Mouse (Mus musculus): ENCODE measurements at regions not wholly inside any gene's neighbourhood (a gene's known extent, or its start where the extent isn't known, plus 50 kb on each side); places are given as distances from the start of the nearest gene placed in this dataset.

DNA sequence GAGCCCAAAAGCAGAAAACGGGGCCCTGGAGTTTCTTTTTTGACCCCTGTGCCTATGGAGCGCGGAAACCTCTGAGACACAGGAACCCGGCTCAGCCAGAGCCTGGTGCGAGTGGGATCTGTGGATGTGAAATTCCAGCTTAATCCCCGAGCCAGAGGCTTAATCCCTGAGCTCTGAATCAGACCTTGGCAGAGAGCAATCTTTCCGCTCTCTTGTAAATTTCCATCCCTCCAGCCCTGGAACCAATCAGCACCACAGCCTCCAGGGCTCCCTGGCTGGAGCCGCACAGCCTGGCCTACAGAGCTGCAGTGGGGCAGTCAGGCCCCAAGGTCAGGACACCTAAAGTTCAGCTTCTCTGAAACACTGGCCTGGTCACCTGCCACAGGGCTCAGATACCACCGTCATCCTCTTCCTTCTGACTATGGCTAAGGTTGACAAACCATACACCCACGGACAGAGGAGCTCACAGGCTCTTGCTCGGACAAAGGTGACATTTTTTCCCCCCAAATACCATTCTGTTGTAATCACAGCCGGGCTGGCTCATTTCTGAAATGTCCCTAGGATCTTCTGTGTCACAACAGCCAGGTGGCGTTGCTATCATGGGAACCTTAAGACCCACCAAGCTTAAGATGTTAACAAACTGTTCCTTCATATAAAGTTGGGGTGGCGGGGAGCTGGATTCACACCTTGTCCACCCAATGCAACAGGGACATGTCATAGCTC lies 184.2 kb upstream of the Dapk1 start:
- no peaks in the 10 kb centered on the region for H3K4me1 ChIP-seq (replicated peaks; ENCODE audit: control insufficient read depth, insufficient read depth, low read length)
- no peaks in the 10 kb centered on the region for H3K9me3 ChIP-seq (ENCODE audit: control insufficient read depth, low read length)
- no peak overlapping the region for H3K4me2 ChIP-seq (ENCODE audit: low read length)
- H3K36me3 ChIP-seq (ENCODE audit: control insufficient read depth, insufficient read depth): no peaks in the 10 kb centered on the region
- H3K4me3 ChIP-seq (replicated peaks; ENCODE audit: low read length): no peak overlapping the region
- no peak overlapping the region for H3K9ac ChIP-seq (replicated peaks; ENCODE audit: low read depth, low read length)
- no peak overlapping the region for H3K27ac ChIP-seq (ENCODE audit: low read length)
- WGBS: 82% methylated on average over 14 of the region's 14 CpGs
- no peak for ATAC-seq
- H3K27me3 ChIP-seq (replicated peaks; ENCODE audit: control insufficient read depth, insufficient read depth, low read length): no peaks in the 10 kb centered on the region

DNA sequence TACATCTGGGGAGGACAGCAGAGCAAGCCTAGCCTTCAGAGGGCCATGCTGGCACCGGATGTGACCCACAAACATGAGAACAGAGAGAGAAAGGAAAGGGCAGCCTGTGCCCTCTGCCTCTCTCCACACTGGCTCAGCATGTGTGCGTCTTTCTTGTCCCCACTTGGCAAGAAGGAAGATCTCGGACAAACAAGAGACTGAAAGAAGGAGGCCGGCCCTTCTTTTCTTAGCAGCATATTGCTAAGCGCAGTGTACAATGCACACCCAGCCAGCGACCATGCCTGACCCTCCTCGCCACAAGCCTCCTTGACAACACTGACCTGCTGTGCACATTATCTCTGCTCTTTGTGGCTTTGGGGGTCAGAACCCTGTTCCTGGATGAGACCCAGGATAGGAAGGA lies 181.4 kb upstream of the Dapk1 start:
- WGBS: 8% methylated on average over 7 of the region's 7 CpGs
- Histone ChIP-seq H3K9me3 (ENCODE audit: control insufficient read depth, low read length) (no peaks in the 10 kb centered on the region), H3K9ac (replicated peaks; ENCODE audit: low read depth, low read length) (no peak overlapping the region), H3K27me3 (replicated peaks; ENCODE audit: control insufficient read depth, insufficient read depth, low read length) (no peaks in the 10 kb centered on the region), H3K4me2 (ENCODE audit: low read length) (no peak overlapping the region), H3K4me3 (replicated peaks; ENCODE audit: low read length) (no peak overlapping the region), H3K27ac (ENCODE audit: low read length) (no peak overlapping the region), H3K36me3 (ENCODE audit: control insufficient read depth, insufficient read depth) (no peaks in the 10 kb centered on the region), H3K4me1 (replicated peaks; ENCODE audit: control insufficient read depth, insufficient read depth, low read length) (no peaks in the 10 kb centered on the region)
- ATAC-seq: no peak

DNA sequence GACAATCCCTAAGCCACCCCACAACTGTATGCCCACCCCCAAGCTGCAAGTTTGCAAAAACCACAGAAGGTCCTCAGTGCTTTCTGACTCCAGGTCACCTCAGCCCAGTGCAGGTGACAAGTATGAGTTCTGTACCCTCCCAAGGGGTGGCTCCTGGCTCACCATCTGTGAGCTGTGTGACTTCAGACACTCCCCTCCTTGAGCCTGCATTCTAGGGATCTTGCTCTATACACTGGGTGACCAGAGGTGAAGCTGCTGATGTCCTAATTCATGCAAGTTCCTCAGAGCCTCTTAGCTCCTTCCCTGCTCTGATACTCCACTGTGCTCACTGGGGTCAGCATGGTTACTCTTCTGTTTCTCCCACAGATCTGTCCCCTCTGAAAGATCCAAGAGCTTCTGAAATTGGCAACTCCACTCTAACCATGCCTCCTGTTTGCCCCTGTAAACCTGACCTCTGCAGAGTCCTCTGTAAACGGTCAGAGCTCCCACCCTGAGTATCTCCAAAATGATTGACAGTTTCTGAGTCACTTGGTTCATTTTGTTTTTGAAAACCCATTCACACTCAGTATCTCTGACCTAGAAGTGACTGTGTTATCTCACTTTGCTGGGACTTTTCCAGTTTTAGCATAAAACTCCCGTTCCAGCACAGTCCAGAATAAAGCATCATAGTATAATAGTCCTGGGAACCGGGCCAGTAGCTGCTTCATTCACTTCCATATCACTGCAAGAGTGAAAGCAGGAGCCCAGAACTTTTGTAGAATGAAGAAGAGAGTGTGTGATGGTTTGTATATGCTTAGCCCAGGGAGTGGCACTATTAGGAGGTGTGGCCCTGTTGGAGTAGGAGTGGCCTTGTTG lies 180.7 kb upstream of the Dapk1 start:
- H3K4me2 ChIP-seq (ENCODE audit: low read length): no peak overlapping the region
- H3K4me3 ChIP-seq (replicated peaks; ENCODE audit: low read length): no peak overlapping the region
- no peaks in the 10 kb centered on the region for H3K36me3 ChIP-seq (ENCODE audit: control insufficient read depth, insufficient read depth)
- H3K4me1 ChIP-seq (replicated peaks; ENCODE audit: control insufficient read depth, insufficient read depth, low read length): no peaks in the 10 kb centered on the region
- no peak for ATAC-seq
- no peak overlapping the region for H3K27ac ChIP-seq (ENCODE audit: low read length)
- no peak overlapping the region for H3K9ac ChIP-seq (replicated peaks; ENCODE audit: low read depth, low read length)
- WGBS: 41% methylated on average over 3 of the region's 3 CpGs
- no peaks in the 10 kb centered on the region for H3K27me3 ChIP-seq (replicated peaks; ENCODE audit: control insufficient read depth, insufficient read depth, low read length)
- H3K9me3 ChIP-seq (ENCODE audit: control insufficient read depth, low read length): no peaks in the 10 kb centered on the region

DNA sequence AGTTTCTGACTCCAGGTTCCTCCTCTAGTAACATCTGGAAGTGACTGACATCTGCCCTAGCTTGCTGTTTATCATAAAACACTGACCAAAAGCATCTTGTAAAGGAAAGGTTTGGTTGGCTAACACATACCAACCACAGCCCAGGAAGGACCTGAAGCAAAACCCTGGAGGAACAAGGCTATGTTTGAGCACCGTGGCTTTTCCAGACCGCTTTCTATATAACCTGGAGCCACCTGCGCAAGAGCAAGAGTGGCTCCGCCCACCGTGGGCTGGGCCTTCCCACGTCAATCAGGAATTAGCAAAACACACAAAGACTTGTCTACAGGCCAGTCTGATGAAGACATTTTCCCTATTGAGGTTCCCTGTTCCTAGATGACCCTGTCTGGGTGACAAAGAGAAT lies 177.5 kb upstream of the Dapk1 start:
- no peak overlapping the region for H3K4me3 ChIP-seq (replicated peaks; ENCODE audit: low read length)

DNA sequence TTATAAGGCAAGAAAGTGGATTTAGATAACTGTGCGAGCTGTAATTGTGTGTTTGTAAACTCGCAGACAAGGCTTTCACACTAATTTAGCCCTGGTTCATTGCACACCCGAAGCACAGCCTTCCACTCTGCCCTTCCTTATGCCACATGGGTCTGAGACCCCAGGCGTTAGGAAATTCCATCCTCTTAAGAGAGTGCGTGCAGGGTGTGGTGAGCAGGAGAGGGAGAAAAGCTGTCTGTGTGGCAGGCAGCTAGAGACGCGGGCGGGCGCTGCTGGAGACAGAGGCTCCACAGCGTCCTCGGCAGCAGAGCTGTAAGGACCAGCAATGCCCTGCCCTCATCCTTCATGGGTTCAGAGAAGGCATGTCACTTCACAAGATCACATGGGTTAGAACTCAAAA lies 176.6 kb upstream of the Dapk1 start:
- Histone ChIP-seq H3K27me3 (replicated peaks; ENCODE audit: control insufficient read depth, insufficient read depth, low read length) (no peaks in the 10 kb centered on the region), H3K4me3 (replicated peaks; ENCODE audit: low read length) (no peak overlapping the region), H3K9ac (replicated peaks; ENCODE audit: low read depth, low read length) (no peak overlapping the region), H3K27ac (ENCODE audit: low read length) (no peak overlapping the region), H3K9me3 (ENCODE audit: control insufficient read depth, low read length) (no peaks in the 10 kb centered on the region), H3K36me3 (ENCODE audit: control insufficient read depth, insufficient read depth) (no peaks in the 10 kb centered on the region), H3K4me2 (ENCODE audit: low read length) (no peak overlapping the region), H3K4me1 (replicated peaks; ENCODE audit: control insufficient read depth, insufficient read depth, low read length) (0 out of 2 replicates have a peak, but pooled peaks cover 2% of the 10 kb centered on the region)
- no peak for ATAC-seq
- 58% methylated on average over 11 of the region's 11 CpGs for WGBS

More for the DNA sequence above, 177.5 kb upstream of the Dapk1 start:
- 69% methylated on average over 6 of the region's 6 CpGs for WGBS
- Histone ChIP-seq H3K27ac (ENCODE audit: low read length) (no peak overlapping the region), H3K27me3 (replicated peaks; ENCODE audit: control insufficient read depth, insufficient read depth, low read length) (no peaks in the 10 kb centered on the region), H3K9me3 (ENCODE audit: control insufficient read depth, low read length) (no peaks in the 10 kb centered on the region), H3K9ac (replicated peaks; ENCODE audit: low read depth, low read length) (no peak overlapping the region), H3K36me3 (ENCODE audit: control insufficient read depth, insufficient read depth) (no peaks in the 10 kb centered on the region), H3K4me2 (ENCODE audit: low read length) (no peak overlapping the region), H3K4me1 (replicated peaks; ENCODE audit: control insufficient read depth, insufficient read depth, low read length) (0 out of 2 replicates have a peak, but pooled peaks cover 2% of the 10 kb centered on the region)
- no peak for ATAC-seq

DNA sequence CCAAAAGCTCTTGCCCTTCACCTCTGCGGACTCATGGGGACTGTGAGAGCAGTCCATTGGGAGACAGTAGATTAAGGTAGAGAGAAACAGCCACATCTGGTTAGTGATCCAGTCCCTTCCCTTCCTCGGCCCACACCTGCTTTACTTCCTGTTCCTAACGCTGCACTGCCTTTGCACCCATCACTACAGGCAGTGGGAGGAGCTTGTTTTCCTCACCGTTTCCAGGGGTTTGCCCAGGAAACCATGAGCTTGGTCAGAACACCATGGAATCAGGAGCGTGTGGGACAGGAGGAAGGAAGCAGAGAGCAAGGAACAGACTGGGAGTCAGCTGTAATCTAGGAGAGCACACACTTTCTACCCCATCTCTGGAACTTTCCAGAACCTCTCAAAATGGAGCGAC lies 176.2 kb upstream of the Dapk1 start:
- no peak overlapping the region for H3K4me2 ChIP-seq (ENCODE audit: low read length)
- WGBS: 85% methylated on average over 6 of the region's 6 CpGs
- H3K4me1 ChIP-seq (replicated peaks; ENCODE audit: control insufficient read depth, insufficient read depth, low read length): 0 out of 2 replicates have a peak, but pooled peaks cover 2% of the 10 kb centered on the region
- H3K27me3 ChIP-seq (replicated peaks; ENCODE audit: control insufficient read depth, insufficient read depth, low read length): no peaks in the 10 kb centered on the region
- no peaks in the 10 kb centered on the region for H3K9me3 ChIP-seq (ENCODE audit: control insufficient read depth, low read length)
- H3K36me3 ChIP-seq (ENCODE audit: control insufficient read depth, insufficient read depth): no peaks in the 10 kb centered on the region
- H3K9ac ChIP-seq (replicated peaks; ENCODE audit: low read depth, low read length): no peak overlapping the region
- no peak overlapping the region for H3K27ac ChIP-seq (ENCODE audit: low read length)
- no peak for ATAC-seq
- H3K4me3 ChIP-seq (replicated peaks; ENCODE audit: low read length): no peak overlapping the region

DNA sequence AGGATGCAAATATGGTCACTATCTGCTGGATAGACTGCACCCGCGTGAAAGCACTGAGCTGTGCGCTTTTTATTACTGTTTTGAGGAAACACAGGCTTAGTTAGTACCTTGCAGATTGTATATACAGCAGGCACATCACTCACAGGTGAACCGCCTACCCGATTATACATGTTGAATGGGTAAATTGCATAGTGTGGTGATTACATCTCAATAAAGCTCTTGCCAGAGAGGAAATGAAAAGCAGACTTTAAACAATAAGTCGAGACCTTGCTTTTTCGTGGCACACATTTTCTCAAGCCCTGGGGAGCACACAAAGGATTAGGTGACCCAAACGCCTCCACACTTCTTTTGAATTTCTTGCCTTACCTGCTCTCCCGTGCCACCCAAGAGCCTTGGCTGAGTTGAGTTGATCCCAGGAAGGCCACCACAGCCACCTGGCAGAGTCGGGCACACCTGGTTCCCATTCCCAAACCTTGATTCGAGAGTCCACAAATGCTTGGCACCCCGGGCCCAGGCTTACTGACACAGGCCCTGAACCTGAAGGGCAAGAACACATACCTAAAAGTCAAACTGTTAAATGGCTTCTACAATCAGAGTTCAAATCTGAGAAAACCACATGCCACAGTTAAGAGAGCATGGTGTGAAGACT lies 175.4 kb upstream of the Dapk1 start:
- Histone ChIP-seq H3K9ac (replicated peaks; ENCODE audit: low read depth, low read length) (no peak overlapping the region), H3K27me3 (replicated peaks; ENCODE audit: control insufficient read depth, insufficient read depth, low read length) (no peaks in the 10 kb centered on the region), H3K4me1 (replicated peaks; ENCODE audit: control insufficient read depth, insufficient read depth, low read length) (0 out of 2 replicates have a peak, but pooled peaks cover 2% of the 10 kb centered on the region), H3K4me2 (ENCODE audit: low read length) (no peak overlapping the region), H3K36me3 (ENCODE audit: control insufficient read depth, insufficient read depth) (no peaks in the 10 kb centered on the region), H3K9me3 (ENCODE audit: control insufficient read depth, low read length) (no peaks in the 10 kb centered on the region), H3K27ac (ENCODE audit: low read length) (no peak overlapping the region), H3K4me3 (replicated peaks; ENCODE audit: low read length) (no peak overlapping the region)
- no peak for ATAC-seq
- WGBS: 91% methylated on average over 12 of the region's 12 CpGs

DNA sequence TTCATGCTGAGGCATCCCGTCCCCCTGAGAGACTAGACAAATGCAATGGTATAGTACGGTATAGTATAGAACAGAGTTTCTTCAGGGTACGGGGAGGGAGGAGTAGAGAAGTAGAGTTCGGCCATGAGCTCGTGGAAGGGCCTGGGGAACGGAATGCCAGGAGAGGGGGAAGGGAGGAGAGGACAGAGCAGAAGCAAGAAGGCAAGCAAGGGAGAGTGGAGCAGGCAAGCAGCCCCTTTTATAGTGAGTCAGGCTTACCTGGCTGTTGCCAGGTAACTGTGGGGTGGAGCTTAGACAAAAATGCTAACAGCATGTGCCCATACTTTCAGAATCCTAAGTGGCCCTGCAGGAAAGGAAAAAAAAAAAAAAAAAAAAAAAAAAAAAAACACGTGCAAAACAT lies 174.7 kb upstream of the Dapk1 start:
- WGBS: 54% methylated on average over 7 of the region's 7 CpGs
- Histone ChIP-seq H3K36me3 (ENCODE audit: control insufficient read depth, insufficient read depth) (no peaks in the 10 kb centered on the region), H3K4me3 (replicated peaks; ENCODE audit: low read length) (no peak overlapping the region), H3K4me2 (ENCODE audit: low read length) (no peak overlapping the region), H3K9me3 (ENCODE audit: control insufficient read depth, low read length) (no peaks in the 10 kb centered on the region), H3K27me3 (replicated peaks; ENCODE audit: control insufficient read depth, insufficient read depth, low read length) (no peaks in the 10 kb centered on the region), H3K9ac (replicated peaks; ENCODE audit: low read depth, low read length) (no peak overlapping the region), H3K27ac (ENCODE audit: low read length) (no peak overlapping the region), H3K4me1 (replicated peaks; ENCODE audit: control insufficient read depth, insufficient read depth, low read length) (0 out of 2 replicates have a peak, but pooled peaks cover 2% of the 10 kb centered on the region)
- ATAC-seq: no peak

DNA sequence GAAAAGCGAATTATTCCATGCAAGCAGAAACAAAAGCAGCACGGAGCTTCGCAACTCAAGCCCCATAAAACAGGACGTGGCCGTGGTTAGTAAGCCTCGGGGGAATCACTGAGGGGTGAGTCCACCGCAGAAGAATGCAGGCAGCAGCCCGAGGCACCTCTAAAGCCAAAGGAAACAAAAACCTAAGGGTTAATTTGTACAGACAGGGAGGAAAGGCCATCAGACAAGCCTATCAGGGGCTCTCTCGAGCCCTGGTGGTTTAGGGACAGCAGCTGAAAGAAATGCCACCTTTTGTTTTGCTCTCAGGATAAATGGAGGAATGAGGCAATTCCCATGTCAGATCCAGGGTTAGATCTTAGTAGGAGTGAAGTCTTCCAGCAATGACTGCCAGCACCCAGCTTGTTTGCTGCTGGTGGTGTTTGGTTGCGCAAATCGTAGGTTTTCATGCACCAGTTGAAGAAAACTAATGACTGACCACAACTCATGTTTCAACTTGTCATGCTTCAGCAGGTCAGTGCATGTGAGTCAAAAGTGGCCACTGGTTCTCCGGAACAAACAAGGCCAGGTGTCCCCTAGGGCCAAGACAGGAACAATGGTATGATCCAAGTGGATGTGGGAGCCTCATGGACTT lies 173.9 kb upstream of the Dapk1 start:
- ATAC-seq: no peak
- H3K27me3 ChIP-seq (replicated peaks; ENCODE audit: control insufficient read depth, insufficient read depth, low read length): no peaks in the 10 kb centered on the region
- no peaks in the 10 kb centered on the region for H3K36me3 ChIP-seq (ENCODE audit: control insufficient read depth, insufficient read depth)
- no peak overlapping the region for H3K27ac ChIP-seq (ENCODE audit: low read length)
- no peak overlapping the region for H3K9ac ChIP-seq (replicated peaks; ENCODE audit: low read depth, low read length)
- H3K9me3 ChIP-seq (ENCODE audit: control insufficient read depth, low read length): no peaks in the 10 kb centered on the region
- no peak overlapping the region for H3K4me3 ChIP-seq (replicated peaks; ENCODE audit: low read length)
- H3K4me2 ChIP-seq (ENCODE audit: low read length): no peak overlapping the region
- 27% methylated on average over 12 of the region's 12 CpGs for WGBS
- 0 out of 2 replicates have a peak, but pooled peaks cover 2% of the 10 kb centered on the region for H3K4me1 ChIP-seq (replicated peaks; ENCODE audit: control insufficient read depth, insufficient read depth, low read length)

Data from forebrain, embryonic 16.5 days (tissue).